Mouse (Mus musculus) neural tube, embryonic 13.5 days (tissue): Measurements from ENCODE around the gene Zfp827. TPM values are rescaled to one million over a fixed set of nuclear protein-coding genes. Genes with fewer than 3 reads are reported as not detected.

Experiments used
- ATAC-seq: fragments of 200-750 bp; cut with Nextera tagmentation; 2 replicates; pipeline ENCODE4 v1.8.0; 2017; ENCODE audit warnings: low read depth, mild to moderate bottlenecking, moderate TSS enrichment, moderate library complexity
- H3K27ac ChIP-seq: fragments of 300-500 bp; sonication (generic); replicated peaks from 2 replicates; pipeline ENCODE4 v1.5.1; 2015; ENCODE audit warnings: moderate library complexity, mild to moderate bottlenecking, inconsistent platforms
- H3K27me3 ChIP-seq: fragments of 300-500 bp; sonication (generic); 2 replicates; pipeline ENCODE4 v1.6.1; 2015; ENCODE audit warnings: mild to moderate bottlenecking, inconsistent platforms
- H3K36me3 ChIP-seq: fragments of 300-500 bp; sonication (generic); 2 replicates; pipeline ENCODE4 v1.6.1; 2015; ENCODE audit warnings: mild to moderate bottlenecking, inconsistent platforms
- H3K4me1 ChIP-seq: fragments of 300-500 bp; sonication (generic); replicated peaks from 2 replicates; pipeline ENCODE4 v1.6.1; 2015; ENCODE audit warnings: inconsistent platforms
- H3K4me2 ChIP-seq: fragments of 300-500 bp; sonication (generic); 2 replicates; pipeline ENCODE4 v1.6.1; 2015; ENCODE audit warnings: inconsistent platforms, mild to moderate bottlenecking, moderate library complexity
- H3K4me3 ChIP-seq: fragments of 300-500 bp; sonication (generic); 2 replicates; pipeline ENCODE4 v1.5.1; 2015; ENCODE audit warnings: mild to moderate bottlenecking, inconsistent platforms
- H3K9ac ChIP-seq: fragments of 300-500 bp; sonication (generic); 2 replicates; pipeline ENCODE4 v1.6.1; 2015; ENCODE audit warnings: moderate library complexity, mild to moderate bottlenecking, inconsistent platforms
- H3K9me3 ChIP-seq: fragments of 300-500 bp; sonication (generic); 2 replicates; pipeline ENCODE4 v1.6.1; 2016; ENCODE audit warnings: inconsistent platforms
- WGBS: fragments of 180-500 bp; shearing (Covaris S2); methylation state at CpG from one replicate; pipeline ENCODE4 v1.1.7; 2015; 5-methylcytosine and 5-hydroxymethylcytosine counted together
- polyA plus RNA-seq: library from polyadenylated mRNA; unstranded; fragments of >200 nt; fragmentation: Nextera tagmentation; extraction: Ambion mirVana; gene quantifications from 2 replicates; pipeline ENCODE4 v1.2.1, GENCODE M21; 2015

Gene Zfp827
- polyA plus RNA-seq, 1 experiment from 2014 or later, result 11.0 TPM

DNA sequence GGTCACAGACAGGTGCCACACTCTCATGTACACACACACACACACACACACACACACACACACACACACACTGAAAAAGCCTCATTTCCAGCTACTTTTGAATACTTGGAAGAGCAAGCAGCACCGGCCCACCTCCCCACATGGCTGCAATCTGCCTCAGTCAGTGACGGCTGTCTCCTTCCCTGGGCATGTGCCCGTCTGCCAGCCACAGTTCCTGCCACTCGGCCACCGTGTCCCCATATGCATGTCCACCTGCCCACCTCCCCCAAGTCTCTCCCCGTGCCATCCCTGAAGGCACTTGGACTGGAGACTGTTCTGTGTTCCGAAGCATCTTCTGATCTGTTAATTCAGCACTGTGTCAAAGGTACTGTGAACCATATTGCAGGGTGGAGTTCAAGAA, 9.8 kb downstream of the Zfp827 start:
- ATAC-seq, result no peak
- H3K27me3 ChIP-seq, result no peaks in the 10 kb centered on the region
- H3K27ac ChIP-seq, result no peak overlapping the region
- H3K36me3 ChIP-seq, result 0 out of 2 replicates have a peak, but pooled peaks cover 12% of the 10 kb centered on the region
- H3K9ac ChIP-seq, result no peak overlapping the region
- 95% methylated on average over 7 of the region's 7 CpGs for WGBS
- H3K4me1 ChIP-seq, result peaks cover 28% of the 10 kb centered on the region
- no peak overlapping the region for H3K4me2 ChIP-seq
- H3K4me3 ChIP-seq, result no peak overlapping the region
- H3K9me3 ChIP-seq, result no peaks in the 10 kb centered on the region

DNA sequence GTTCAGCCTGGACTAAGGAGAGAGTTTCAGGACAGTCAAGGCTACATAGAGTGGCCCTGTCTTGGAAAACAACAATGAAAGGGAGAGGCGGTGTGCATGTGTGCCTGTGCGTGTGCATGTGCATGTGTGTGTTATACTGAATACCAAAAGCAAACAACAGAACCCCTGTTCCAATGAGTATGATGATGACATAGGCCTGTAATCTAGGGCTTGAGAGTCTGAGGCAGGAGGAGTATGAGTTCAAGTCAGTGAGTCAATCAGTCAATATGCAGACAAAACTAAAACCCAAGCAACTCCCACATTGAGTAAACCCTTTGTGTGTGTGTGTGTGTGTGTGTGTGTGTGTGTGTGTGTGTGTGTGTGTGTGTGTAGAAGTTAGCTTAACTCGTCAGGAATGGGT, 13.2 kb downstream of the Zfp827 start:
- H3K36me3 ChIP-seq, result 0 out of 2 replicates have a peak, but pooled peaks cover 12% of the 10 kb centered on the region
- H3K27me3 ChIP-seq, result no peaks in the 10 kb centered on the region
- WGBS, result 90% methylated on average over 3 of the region's 3 CpGs
- H3K4me1 ChIP-seq, result 0 out of 2 replicates have a peak, but pooled peaks cover under 1% of the 10 kb centered on the region
- H3K4me2 ChIP-seq, result no peak overlapping the region
- no peak overlapping the region for H3K9ac ChIP-seq
- H3K4me3 ChIP-seq, result no peak overlapping the region
- H3K27ac ChIP-seq, result no peak overlapping the region
- ATAC-seq, result no peak
- no peaks in the 10 kb centered on the region for H3K9me3 ChIP-seq

DNA sequence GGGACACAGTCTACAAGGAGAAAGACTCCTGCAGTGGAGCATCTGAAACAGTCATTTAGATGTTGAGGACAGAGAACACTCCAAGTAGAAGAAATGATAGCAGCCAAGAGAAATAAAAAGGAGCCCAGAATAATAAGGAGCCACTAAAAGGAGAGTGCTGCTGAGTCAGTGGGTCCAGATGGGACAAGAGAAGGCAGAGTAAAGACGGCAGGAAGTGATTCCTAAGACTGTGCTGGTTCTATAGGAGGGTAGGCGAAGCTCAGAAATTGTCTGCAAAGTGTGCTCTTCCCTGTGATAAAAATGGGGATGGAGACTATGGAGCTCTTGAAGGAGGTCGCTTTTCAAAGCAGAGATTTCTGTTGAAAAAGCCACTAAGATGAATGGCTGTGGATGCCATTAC, 14.0 kb downstream of the Zfp827 start:
- Histone ChIP-seq H3K9me3 (no peaks in the 10 kb centered on the region), H3K27ac (no peak overlapping the region), H3K9ac (no peak overlapping the region), H3K27me3 (no peaks in the 10 kb centered on the region), H3K4me2 (no peak overlapping the region), H3K4me3 (no peak overlapping the region), H3K36me3 (0 out of 2 replicates have a peak, but pooled peaks cover 12% of the 10 kb centered on the region), H3K4me1 (no peaks in the 10 kb centered on the region)
- 83% methylated on average over 3 of the region's 3 CpGs for WGBS
- no peak for ATAC-seq

DNA sequence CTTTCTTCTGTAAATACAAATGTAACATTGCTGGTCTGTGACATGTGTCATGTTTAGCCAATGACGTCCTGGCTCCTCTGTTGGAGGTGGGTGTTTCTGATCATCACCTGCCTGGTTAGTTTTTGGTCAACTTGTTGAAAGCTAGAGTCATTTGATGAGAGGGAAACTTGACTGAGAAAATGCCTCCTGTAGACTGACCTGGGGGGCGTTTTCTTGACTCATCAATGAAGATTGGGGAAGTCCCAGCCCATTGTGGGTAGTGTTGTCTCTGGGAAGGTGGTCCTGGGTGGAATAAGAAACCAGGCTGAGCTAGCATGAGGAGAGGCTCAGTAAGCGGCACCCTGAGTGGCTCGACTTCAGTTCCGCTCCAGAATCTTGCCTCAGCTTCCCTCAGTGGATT, 16.4 kb downstream of the Zfp827 start:
- no peak overlapping the region for H3K4me2 ChIP-seq
- H3K36me3 ChIP-seq, result peaks cover 7% of the 10 kb centered on the region; the same call in 1 of the 2 replicates
- no peak overlapping the region for H3K4me3 ChIP-seq
- H3K27ac ChIP-seq, result no peak overlapping the region
- H3K9me3 ChIP-seq, result no peaks in the 10 kb centered on the region
- H3K9ac ChIP-seq, result no peak overlapping the region
- H3K4me1 ChIP-seq, result no peaks in the 10 kb centered on the region
- WGBS, result 93% methylated on average over 5 of the region's 5 CpGs
- ATAC-seq, result no peak
- H3K27me3 ChIP-seq, result no peaks in the 10 kb centered on the region

- H3K27ac ChIP-seq, result no peak overlapping the region
- no peak for ATAC-seq
- WGBS, result 87% methylated on average over 4 of the region's 4 CpGs
- no peaks in the 10 kb centered on the region for H3K4me1 ChIP-seq
- no peaks in the 10 kb centered on the region for H3K9me3 ChIP-seq
- no peak overlapping the region for H3K9ac ChIP-seq
- H3K36me3 ChIP-seq, result peaks cover 9% of the 10 kb centered on the region; the same call in 1 of the 2 replicates
- H3K4me2 ChIP-seq, result no peak overlapping the region
- no peaks in the 10 kb centered on the region for H3K27me3 ChIP-seq
- H3K4me3 ChIP-seq, result no peak overlapping the region
These were observed 18.4 kb downstream of the Zfp827 start for GRCm38 (mm10) chr8:79046659-79047058.

DNA sequence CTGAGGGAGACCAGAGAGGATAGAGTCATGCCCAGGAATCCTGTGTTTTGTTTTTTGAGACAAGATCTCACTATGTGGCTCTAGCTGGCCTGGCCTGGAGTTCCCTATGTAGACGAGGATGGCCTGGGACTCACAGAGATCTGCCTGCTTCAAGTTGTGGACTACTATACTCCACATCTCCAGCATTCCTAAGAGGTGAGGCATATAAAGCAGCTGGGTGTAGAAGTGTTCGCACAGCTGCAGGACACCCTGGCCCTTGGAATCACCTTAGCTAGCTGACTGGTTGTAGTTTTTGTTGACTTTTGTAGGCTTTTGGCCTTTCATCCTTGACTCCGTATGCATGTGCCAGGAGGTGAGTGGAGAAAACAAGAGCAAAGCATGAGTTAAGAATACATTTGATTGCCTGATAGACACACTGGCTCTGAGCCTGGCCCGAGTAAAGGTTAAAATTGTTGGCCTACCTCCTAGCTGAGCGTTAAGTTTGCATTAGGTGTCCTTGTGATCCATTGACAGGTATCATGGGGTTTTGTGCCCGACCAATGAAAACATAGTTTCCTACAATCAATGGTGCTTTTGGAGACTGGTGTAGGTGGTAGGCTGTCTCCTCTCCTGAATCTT, 20.3 kb downstream of the Zfp827 start:
- WGBS, result 92% methylated on average over 6 of the region's 6 CpGs
- Histone ChIP-seq H3K27ac (no peak overlapping the region), H3K4me2 (no peak overlapping the region), H3K4me3 (no peak overlapping the region), H3K36me3 (peaks cover 9% of the 10 kb centered on the region; the same call in 1 of the 2 replicates), H3K9me3 (no peaks in the 10 kb centered on the region), H3K27me3 (no peaks in the 10 kb centered on the region), H3K4me1 (no peaks in the 10 kb centered on the region), H3K9ac (no peak overlapping the region)
- ATAC-seq, result no peak

DNA sequence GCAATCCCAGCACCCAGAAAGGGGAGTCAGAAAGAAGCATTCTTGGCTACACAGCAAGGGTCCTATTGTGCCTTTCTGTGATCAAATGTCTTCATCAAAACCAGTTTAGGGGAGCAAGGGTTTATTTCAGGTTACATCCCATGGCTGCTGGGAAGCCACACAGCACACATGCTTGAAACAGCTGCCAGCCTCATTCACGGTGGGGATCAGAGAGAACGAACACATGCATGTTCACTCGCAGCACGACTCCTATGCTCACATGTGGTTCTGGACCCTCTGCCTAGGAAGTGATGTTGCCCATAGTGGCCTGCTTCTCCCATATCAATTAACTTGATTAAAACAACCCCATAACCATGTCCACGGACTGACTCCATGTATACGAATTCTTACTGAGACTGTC, 26.0 kb downstream of the Zfp827 start:
- Histone ChIP-seq H3K9me3 (no peaks in the 10 kb centered on the region), H3K4me3 (no peak overlapping the region), H3K4me1 (peaks cover 12% of the 10 kb centered on the region; the same call in 1 of the 2 replicates), H3K27me3 (no peaks in the 10 kb centered on the region), H3K4me2 (no peak overlapping the region), H3K9ac (no peak overlapping the region), H3K36me3 (0 out of 2 replicates have a peak, but pooled peaks cover 3% of the 10 kb centered on the region), H3K27ac (no peak overlapping the region)
- 93% methylated on average over 6 of the region's 6 CpGs for WGBS
- no peak for ATAC-seq

GRCm38 (mm10) chr8:79057179-79057578, 28.9 kb downstream of the Zfp827 start:
- Histone ChIP-seq H3K9ac (no peak overlapping the region), H3K4me2 (no peak overlapping the region), H3K27me3 (no peaks in the 10 kb centered on the region), H3K4me3 (no peak overlapping the region), H3K36me3 (peaks cover 22% of the 10 kb centered on the region), H3K27ac (no peak overlapping the region), H3K9me3 (no peaks in the 10 kb centered on the region), H3K4me1 (peaks cover 12% of the 10 kb centered on the region; the same call in 1 of the 2 replicates)
- ATAC-seq, result no peak
- WGBS, result 86% methylated on average over 3 of the region's 3 CpGs

DNA sequence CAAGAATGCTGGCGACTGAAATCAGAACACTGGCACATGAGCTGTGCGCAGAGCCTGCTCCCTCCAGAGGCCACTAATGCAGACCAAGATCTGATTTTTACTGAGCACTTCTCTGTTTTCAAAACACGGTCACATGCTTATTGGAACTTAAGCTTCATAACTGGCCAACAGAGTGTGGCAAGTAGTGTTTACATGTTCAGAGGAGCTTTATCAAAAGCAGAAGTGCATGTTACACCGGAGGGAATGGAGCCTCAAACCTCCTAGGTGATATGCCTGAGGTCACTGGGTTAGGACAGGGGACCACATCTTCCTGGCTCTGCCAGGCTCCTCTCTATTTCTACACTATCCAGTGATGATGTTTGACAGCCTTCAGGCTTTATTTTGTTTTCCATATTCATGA, 31.1 kb downstream of the Zfp827 start:
- peaks cover 6% of the 10 kb centered on the region; the same call in 1 of the 2 replicates for H3K4me1 ChIP-seq
- H3K9me3 ChIP-seq, result no peaks in the 10 kb centered on the region
- H3K9ac ChIP-seq, result no peak overlapping the region
- H3K36me3 ChIP-seq, result peaks cover 36% of the 10 kb centered on the region
- H3K27ac ChIP-seq, result no peak overlapping the region
- H3K4me3 ChIP-seq, result no peak overlapping the region
- H3K4me2 ChIP-seq, result no peak overlapping the region
- H3K27me3 ChIP-seq, result no peaks in the 10 kb centered on the region
- 83% methylated on average over 4 of the region's 4 CpGs for WGBS
- ATAC-seq, result no peak

DNA sequence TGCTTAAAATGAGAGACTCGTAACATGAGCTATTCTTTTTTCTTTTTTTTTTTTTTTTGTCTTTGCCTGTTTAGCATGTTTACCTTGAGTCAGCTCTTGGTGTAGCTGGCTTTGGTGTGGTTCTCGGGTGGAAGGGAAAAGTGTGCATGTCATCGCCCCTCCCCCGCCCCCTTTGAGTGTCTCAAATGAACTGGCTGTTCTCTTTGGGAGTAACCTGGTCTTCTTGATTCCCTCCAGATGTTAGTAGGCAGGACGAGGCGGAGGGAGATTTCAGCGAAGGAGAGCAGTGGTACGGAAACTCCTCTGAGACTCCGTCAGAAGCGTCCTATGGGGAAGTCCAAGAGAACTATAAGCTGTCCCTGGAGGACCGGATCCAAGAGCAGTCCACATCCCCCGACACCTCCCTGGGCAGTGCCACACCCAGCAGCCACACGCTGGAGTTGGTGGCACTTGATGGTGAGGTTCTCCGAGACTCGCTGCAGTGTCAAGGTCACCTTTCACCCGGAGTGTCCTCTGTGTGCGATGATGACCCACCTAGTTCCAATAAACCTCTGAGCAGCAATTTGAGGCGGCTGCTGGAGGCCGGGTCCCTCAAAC, 31.9 kb downstream of the Zfp827 start:
- Histone ChIP-seq H3K9ac (no peak overlapping the region), H3K27me3 (no peaks in the 10 kb centered on the region), H3K9me3 (no peaks in the 10 kb centered on the region), H3K4me3 (no peak overlapping the region), H3K4me2 (no peak overlapping the region), H3K36me3 (peaks cover 36% of the 10 kb centered on the region), H3K27ac (no peak overlapping the region), H3K4me1 (peaks cover 6% of the 10 kb centered on the region; the same call in 1 of the 2 replicates)
- ATAC-seq, result no peak
- 84% methylated on average over 19 of the region's 19 CpGs for WGBS

GRCm38 (mm10) chr8:79065924-79066323, 37.7 kb downstream of the Zfp827 start:
- peaks cover 61% of the 10 kb centered on the region for H3K36me3 ChIP-seq
- H3K27ac ChIP-seq, result no peak overlapping the region
- WGBS, result 92% methylated on average over 2 of the region's 2 CpGs
- 0 out of 2 replicates have a peak overlapping the region, but pooled peaks have one; percentile 13 for H3K9ac ChIP-seq
- no peak overlapping the region for H3K4me3 ChIP-seq
- H3K4me2 ChIP-seq, result no peak overlapping the region
- no peaks in the 10 kb centered on the region for H3K27me3 ChIP-seq
- no peaks in the 10 kb centered on the region for H3K9me3 ChIP-seq
- ATAC-seq, result no peak
- H3K4me1 ChIP-seq, result peaks cover 16% of the 10 kb centered on the region

DNA sequence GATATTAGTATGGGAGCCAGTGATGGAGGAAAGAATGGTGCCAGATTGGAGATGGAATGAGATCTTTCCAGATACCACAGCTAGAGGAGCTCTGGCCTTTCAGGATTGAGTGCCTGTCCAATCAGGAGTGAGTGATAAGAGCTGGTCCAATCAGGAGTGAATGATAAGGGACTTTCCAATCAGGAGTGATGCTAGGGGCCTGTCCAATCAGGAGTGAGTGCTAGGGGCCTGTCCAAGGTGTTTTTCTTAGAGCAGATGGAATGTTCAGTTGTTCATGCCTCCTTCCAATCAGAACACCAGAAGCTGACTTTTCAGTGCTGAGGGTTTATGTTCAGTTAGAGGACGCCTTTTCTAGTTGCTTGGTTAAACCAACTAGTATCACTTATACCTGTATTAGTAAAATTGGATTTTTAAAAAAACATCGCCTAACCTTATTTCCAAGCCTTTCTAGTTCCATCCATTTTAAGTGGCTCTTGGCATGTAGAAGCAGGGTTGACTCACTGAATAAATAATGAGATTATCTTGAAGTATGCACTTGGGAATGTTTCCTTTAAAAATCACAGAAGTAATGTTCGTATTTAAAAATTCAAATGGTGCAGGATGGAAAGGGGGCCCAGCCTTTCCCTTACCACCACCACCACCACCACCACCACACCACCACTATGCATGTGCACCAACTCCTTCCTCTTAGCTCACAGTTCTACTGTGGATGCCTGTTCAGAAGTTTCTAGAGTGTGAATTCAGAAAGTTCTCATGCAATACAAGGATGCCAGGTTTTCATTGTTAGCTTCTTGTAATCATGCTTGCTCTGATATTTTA, 39.8 kb downstream of the Zfp827 start:
- ATAC-seq, result no peak
- 84% methylated on average over 3 of the region's 3 CpGs for WGBS
- no peaks in the 10 kb centered on the region for H3K27me3 ChIP-seq
- peaks cover 26% of the 10 kb centered on the region for H3K4me1 ChIP-seq
- H3K4me2 ChIP-seq, result no peak overlapping the region
- H3K9me3 ChIP-seq, result no peaks in the 10 kb centered on the region
- H3K9ac ChIP-seq, result no peak overlapping the region
- peaks cover 49% of the 10 kb centered on the region for H3K36me3 ChIP-seq
- H3K27ac ChIP-seq, result no peak overlapping the region
- no peak overlapping the region for H3K4me3 ChIP-seq
